Mouse (Mus musculus) heart, embryonic 14.5 days (tissue): ENCODE measurements around the gene Fam243. TPM values are rescaled to one million over a fixed set of nuclear protein-coding genes. Genes with fewer than 3 reads are reported as not detected.
A peak's percentile ranks its signal among the peaks of the same experiment; 100 is the strongest.

ENCODE experiments used
- ATAC-seq: fragments of 200-750 bp; cut with Nextera tagmentation; 2 replicates; pipeline ENCODE4 v1.8.0; 2017; ENCODE audit warnings: low read depth, moderate TSS enrichment; ENCODE audit not compliant: insufficient number of reproducible peaks, insufficient read depth, low FRiP score
- H3K27ac ChIP-seq, 2 experiments: fragments of 200-500 bp in 1 of 2; fragments of 300-500 bp in 1 of 2; sonication (generic) in 1 of 2; replicated peaks in 1 of 2; 2 replicates each; pipeline ENCODE4 v1.5.1; 2012 to 2014; ENCODE audit warnings: low read depth in 2 of 2, low read length in 2 of 2, control low read depth in 1 of 2, mild to moderate bottlenecking in 1 of 2, mixed read lengths in 1 of 2; ENCODE audit not compliant: control insufficient read depth in 1 of 2, insufficient read depth in 1 of 2
- H3K27me3 ChIP-seq: fragments of 300-500 bp; sonication (generic); 2 replicates; pipeline ENCODE4 v1.6.1; 2014; ENCODE audit warnings: mild to moderate bottlenecking, low read length, control low read depth; ENCODE audit not compliant: control insufficient read depth, insufficient read depth
- H3K36me3 ChIP-seq: fragments of 300-500 bp; sonication (generic); 2 replicates; pipeline ENCODE4 v1.6.1; 2014; ENCODE audit warnings: mild to moderate bottlenecking, control low read depth, low read length, mixed read lengths; ENCODE audit not compliant: control insufficient read depth, insufficient read depth
- H3K4me1 ChIP-seq, 2 experiments: fragments of 200-500 bp in 1 of 2; fragments of 300-500 bp in 1 of 2; sonication (generic) in 1 of 2; 2 replicates each; pipeline ENCODE4 v1.6.1; 2012 to 2014; ENCODE audit warnings: low read length in 2 of 2, control low read depth in 1 of 2, mixed read lengths in 1 of 2; ENCODE audit not compliant: control insufficient read depth in 2 of 2, insufficient read depth in 2 of 2
- H3K4me2 ChIP-seq: fragments of 300-500 bp; sonication (generic); 2 replicates; pipeline ENCODE4 v1.6.1; 2014; ENCODE audit warnings: mild to moderate bottlenecking, low read length
- H3K4me3 ChIP-seq, 2 experiments: fragments of 200-500 bp in 1 of 2; fragments of 300-500 bp in 1 of 2; sonication (generic) in 1 of 2; 2 replicates each; pipeline ENCODE4 v1.5.1; 2012 to 2014; ENCODE audit warnings: low read length in 2 of 2, mild to moderate bottlenecking in 2 of 2, control low read depth in 1 of 2, low read depth in 1 of 2, moderate library complexity in 1 of 2; ENCODE audit not compliant: control insufficient read depth in 1 of 2, insufficient read depth in 1 of 2
- H3K9ac ChIP-seq: fragments of 300-500 bp; sonication (generic); 2 replicates; pipeline ENCODE4 v1.6.1; 2014; ENCODE audit warnings: mild to moderate bottlenecking, low read length
- H3K9me3 ChIP-seq: fragments of 300-500 bp; sonication (generic); 2 replicates; pipeline ENCODE4 v1.6.1; 2016; ENCODE audit warnings: low read length, control low read depth; ENCODE audit not compliant: control insufficient read depth
- WGBS: fragments of 180-500 bp; shearing (Covaris S2); extraction: QIAGEN DNeasy Blood & Tissue Kit; methylation state at CpG from one replicate; pipeline ENCODE4 v1.1.7; 2014; 5-methylcytosine and 5-hydroxymethylcytosine counted together
- polyA plus RNA-seq: library from polyadenylated mRNA; unstranded; fragments of >200 nt; fragmentation: Nextera tagmentation; extraction: Ambion mirVana; gene quantifications from 2 replicates; pipeline ENCODE4 v1.2.1, GENCODE M21; 2014

Gene Fam243
- not detected in 2 replicates for polyA plus RNA-seq

GRCm38 (mm10) chr16:92321341-92321740 lies at the start of gene Fam243:
TSS of gene Fam243 (minus strand) at chr16:92321441.
- no peak within 1 kb of the TSS for H3K4me2 ChIP-seq
- no peak within 1 kb of the TSS for H3K9ac ChIP-seq
- no peak for ATAC-seq
- no peaks in the 10 kb centered on the region for H3K27me3 ChIP-seq
- H3K27ac ChIP-seq, result no peak within 1 kb of the TSS
- H3K36me3 ChIP-seq, result no peaks in the 10 kb centered on the region
- H3K4me3 ChIP-seq, result no peak within 1 kb of the TSS
- H3K9me3 ChIP-seq, result no peaks in the 10 kb centered on the region
- 88% methylated on average over 8 of the region's 8 CpGs for WGBS
- no peaks in the 10 kb centered on the region; a peak in 1 of 4 replicates for H3K4me1 ChIP-seq

- Histone ChIP-seq H3K4me3 (no peak overlapping the region), H3K4me2 (no peak overlapping the region), H3K27me3 (no peaks in the 10 kb centered on the region), H3K27ac (peak overlapping the region in 1 of 2 experiments; percentile 58; a peak in 1 of 4 replicates), H3K36me3 (no peaks in the 10 kb centered on the region), H3K4me1 (peaks cover 23 to 33% of the 10 kb centered on the region in 2 experiments), H3K9me3 (no peaks in the 10 kb centered on the region), H3K9ac (0 out of 2 replicates have a peak overlapping the region, but pooled peaks have one; percentile 10)
- ATAC-seq, result 0 out of 2 replicates have a peak, but pooled peaks have one; percentile 44
- 30% methylated on average over 2 of the region's 2 CpGs for WGBS
Measured at GRCm38 (mm10) chr16:92369260-92369659, 48.0 kb upstream of the Fam243 start.

- Histone ChIP-seq H3K27me3 (no peaks in the 10 kb centered on the region), H3K9ac (no peak overlapping the region; the same call in 1 of the 2 replicates), H3K27ac (no peak overlapping the region), H3K4me1 (peaks cover 12 to 21% of the 10 kb centered on the region in 2 experiments), H3K36me3 (no peaks in the 10 kb centered on the region), H3K4me2 (no peak overlapping the region), H3K9me3 (no peaks in the 10 kb centered on the region), H3K4me3 (no peak overlapping the region)
- 47% methylated on average over 7 of the region's 7 CpGs for WGBS
- no peak for ATAC-seq
Measured at GRCm38 (mm10) chr16:92365477-92365876, 44.2 kb upstream of the Fam243 start.

GRCm38 (mm10) chr16:92360711-92361110 lies 39.5 kb upstream of the Fam243 start:
- H3K4me3 ChIP-seq, result no peak overlapping the region
- no peak overlapping the region for H3K4me2 ChIP-seq
- no peaks in the 10 kb centered on the region for H3K36me3 ChIP-seq
- no peak overlapping the region for H3K27ac ChIP-seq
- no peaks in the 10 kb centered on the region for H3K9me3 ChIP-seq
- no peaks in the 10 kb centered on the region for H3K27me3 ChIP-seq
- H3K4me1 ChIP-seq, result peaks cover 31 to 43% of the 10 kb centered on the region in 2 experiments
- no peak for ATAC-seq
- H3K9ac ChIP-seq, result no peak overlapping the region
- WGBS, result 76% methylated on average over 7 of the region's 7 CpGs

GRCm38 (mm10) chr16:92359229-92359628 lies 38.0 kb upstream of the Fam243 start, which contains the start of gene Kcne1:
TSS of gene Kcne1 (minus strand) at chr16:92359468.
- Histone ChIP-seq H3K9me3 (no peaks in the 10 kb centered on the region), H3K27me3 (no peaks in the 10 kb centered on the region), H3K36me3 (no peaks in the 10 kb centered on the region), H3K4me2 (peak within 1 kb of the TSS; percentile 64), H3K4me3 (peak within 1 kb of the TSS; percentile 38 to 44), H3K9ac (peak within 1 kb of the TSS; percentile 71), H3K4me1 (peaks cover 40 to 51% of the 10 kb centered on the region in 2 experiments), H3K27ac (peak within 1 kb of the TSS in 1 of 2 experiments; percentile 69; a peak in 2 of 4 replicates)
- no peak for ATAC-seq
- WGBS, result 43% methylated on average over 9 of the region's 9 CpGs

- H3K27ac ChIP-seq, result peak overlapping the region in 1 of 2 experiments; percentile 69; a peak in 2 of 4 replicates
- WGBS, result 11% methylated on average over 9 of the region's 9 CpGs
- no peaks in the 10 kb centered on the region for H3K36me3 ChIP-seq
- H3K4me2 ChIP-seq, result peak overlapping the region; percentile 64
- peaks cover 40 to 51% of the 10 kb centered on the region in 2 experiments for H3K4me1 ChIP-seq
- peak overlapping the region; percentile 71 for H3K9ac ChIP-seq
- H3K27me3 ChIP-seq, result no peaks in the 10 kb centered on the region
- ATAC-seq, result peak; percentile 62; the same call in 1 of the 2 replicates
- peak overlapping the region; percentile 38 to 44 for H3K4me3 ChIP-seq
- H3K9me3 ChIP-seq, result no peaks in the 10 kb centered on the region
Measured at GRCm38 (mm10) chr16:92358734-92359133, 37.5 kb upstream of the Fam243 start.

- H3K9ac ChIP-seq, result peak overlapping the region; percentile 69; the same call in 1 of the 2 replicates
- ATAC-seq, result no peak
- peak overlapping the region; percentile 1 to 20 for H3K4me3 ChIP-seq
- 0 out of 2 replicates have a peak, but pooled peaks cover 3% of the 10 kb centered on the region for H3K36me3 ChIP-seq
- peak overlapping the region; percentile 42 to 90; a peak in 3 of 4 replicates for H3K27ac ChIP-seq
- H3K9me3 ChIP-seq, result no peaks in the 10 kb centered on the region
- 81% methylated on average over 10 of the region's 10 CpGs for WGBS
- peaks cover 40 to 51% of the 10 kb centered on the region in 2 experiments for H3K4me1 ChIP-seq
- H3K27me3 ChIP-seq, result no peaks in the 10 kb centered on the region
- peak overlapping the region; percentile 64 for H3K4me2 ChIP-seq
Measured at GRCm38 (mm10) chr16:92357566-92357965, 36.3 kb upstream of the Fam243 start.
